Mouse (Mus musculus): Measurements from ENCODE around the gene Babam2.

GRCm38 (mm10) chr5:32080490-32081219 lies 383.2 kb downstream of the Babam2 start:
- TF ChIP-seq GATA1 (IDR thresholded peaks at IDR 0.05; ENCODE audit: low read length) (no peak), TAL1 (IDR thresholded peaks at IDR 0.05; ENCODE audit: low read length) (no peak)

All from erythroblast, embryonic 14.5 days (primary cell).